Mouse (Mus musculus): ENCODE results near the gene Anks1. TPM values are rescaled to one million over a fixed set of nuclear protein-coding genes. Genes with fewer than 3 reads are reported as not detected.
A peak's percentile ranks its signal among the peaks of the same experiment; 100 is the strongest.

The Anks1 gene
- polyA plus RNA-seq, 1 experiment from 2014 or later = 50.4 TPM

DNA sequence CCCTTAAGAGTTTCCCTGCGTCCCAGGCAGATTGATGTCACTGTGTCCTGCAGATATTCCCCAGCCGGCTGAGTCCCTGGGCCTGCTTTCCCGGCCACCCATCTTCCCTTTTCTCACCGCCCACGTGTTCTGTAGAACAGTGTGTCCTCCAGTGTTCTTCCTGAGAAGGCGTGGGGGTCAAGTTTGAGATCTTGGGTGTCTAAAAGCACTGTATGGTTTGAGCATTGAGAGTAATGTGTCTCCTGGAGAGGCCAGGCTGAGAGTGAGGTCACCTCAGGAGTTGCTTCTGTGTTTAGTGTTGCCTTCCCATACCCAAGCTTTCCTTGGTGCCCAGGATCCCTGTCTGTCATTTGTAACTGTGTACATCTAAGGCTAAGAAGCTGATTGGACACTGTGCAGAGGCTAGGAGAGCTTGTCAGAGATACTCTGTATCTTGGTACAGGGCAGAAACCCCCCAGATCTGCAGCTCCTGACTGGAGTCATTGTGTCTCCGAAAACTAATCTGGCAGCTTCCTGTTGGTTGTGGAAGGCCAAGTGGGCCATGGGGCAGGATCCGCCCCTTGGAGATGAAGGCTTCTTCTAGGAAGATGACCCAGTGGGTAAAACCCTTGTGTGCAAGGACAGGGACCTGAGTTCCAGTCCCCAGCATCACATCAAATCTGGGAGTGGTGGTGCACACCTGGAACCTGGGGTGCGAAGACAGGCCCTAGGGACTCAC is 59.1 kb downstream of the Anks1 start:
- no peaks in the 10 kb centered on the region for H3K27me3 ChIP-seq (replicated peaks)
- no peak overlapping the region for H3K4me3 ChIP-seq (replicated peaks)
- no peak overlapping the region for H3K9ac ChIP-seq (replicated peaks)
- no peaks in the 10 kb centered on the region for H3K9me3 ChIP-seq (replicated peaks)
- no peak overlapping the region for H3K27ac ChIP-seq (replicated peaks)
- ATAC-seq (ENCODE audit: low FRiP score) = no peak
- 87% methylated on average over 9 of the region's 9 CpGs for WGBS
- H3K4me1 ChIP-seq = peaks cover 9% of the 10 kb centered on the region; the same call in 1 of the 2 replicates
- H3K4me2 ChIP-seq = no peak overlapping the region
- H3K36me3 ChIP-seq = no peaks in the 10 kb centered on the region

DNA sequence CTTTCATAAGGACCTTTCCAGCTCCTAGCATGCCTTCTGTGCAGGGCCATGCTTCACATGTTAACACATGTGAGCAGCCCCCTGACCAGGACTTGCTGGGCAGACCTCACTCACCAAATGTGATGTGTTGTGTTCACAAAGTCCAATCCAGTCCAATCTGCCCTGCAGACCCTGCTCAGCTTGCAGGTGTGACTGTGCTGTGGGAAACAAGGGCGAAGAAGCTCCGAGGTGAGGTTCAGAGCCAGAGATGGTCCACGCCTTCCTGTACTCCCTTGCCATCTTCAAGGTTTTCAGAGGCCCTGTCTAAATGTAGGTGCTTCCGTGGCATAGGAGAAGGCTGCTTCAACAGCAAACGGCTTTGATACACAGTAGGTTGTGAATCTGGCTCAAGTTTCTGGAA is 59.8 kb downstream of the Anks1 start:
- Histone ChIP-seq H3K4me2 (no peak overlapping the region), H3K27me3 (replicated peaks) (no peaks in the 10 kb centered on the region), H3K4me3 (replicated peaks) (no peak overlapping the region), H3K9me3 (replicated peaks) (no peaks in the 10 kb centered on the region), H3K36me3 (no peaks in the 10 kb centered on the region), H3K4me1 (peaks cover 9% of the 10 kb centered on the region; the same call in 1 of the 2 replicates), H3K9ac (replicated peaks) (no peak overlapping the region), H3K27ac (replicated peaks) (no peak overlapping the region)
- WGBS = 97% methylated on average over 5 of the region's 5 CpGs
- no peak for ATAC-seq (ENCODE audit: low FRiP score)

DNA sequence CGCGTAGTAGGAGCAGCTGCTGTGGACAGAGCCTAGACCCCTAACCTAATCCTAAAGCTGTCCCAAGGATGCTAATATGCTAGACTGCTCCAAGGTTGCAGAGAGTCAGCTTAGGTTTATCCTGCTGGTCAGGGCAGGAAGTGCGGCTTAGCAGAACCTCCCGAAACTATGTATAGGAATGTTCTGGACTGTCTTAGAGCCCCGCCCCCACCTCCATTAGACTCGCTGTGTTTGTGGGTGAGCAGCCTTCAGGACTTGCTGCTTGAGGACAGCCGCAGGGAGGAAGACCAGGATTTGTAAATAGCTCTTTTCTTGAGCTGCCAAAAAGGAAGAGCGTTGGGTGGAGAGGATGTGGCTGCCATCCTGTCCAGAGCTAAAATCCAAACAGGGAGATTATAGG is 60.3 kb downstream of the Anks1 start:
- H3K4me1 ChIP-seq = peaks cover 9% of the 10 kb centered on the region; the same call in 1 of the 2 replicates
- ATAC-seq (ENCODE audit: low FRiP score) = no peak
- no peak overlapping the region for H3K27ac ChIP-seq (replicated peaks)
- WGBS = 82% methylated on average over 8 of the region's 8 CpGs
- no peak overlapping the region for H3K4me2 ChIP-seq
- no peaks in the 10 kb centered on the region for H3K9me3 ChIP-seq (replicated peaks)
- H3K9ac ChIP-seq (replicated peaks) = no peak overlapping the region
- H3K27me3 ChIP-seq (replicated peaks) = no peaks in the 10 kb centered on the region
- H3K36me3 ChIP-seq = no peaks in the 10 kb centered on the region
- H3K4me3 ChIP-seq (replicated peaks) = no peak overlapping the region

DNA sequence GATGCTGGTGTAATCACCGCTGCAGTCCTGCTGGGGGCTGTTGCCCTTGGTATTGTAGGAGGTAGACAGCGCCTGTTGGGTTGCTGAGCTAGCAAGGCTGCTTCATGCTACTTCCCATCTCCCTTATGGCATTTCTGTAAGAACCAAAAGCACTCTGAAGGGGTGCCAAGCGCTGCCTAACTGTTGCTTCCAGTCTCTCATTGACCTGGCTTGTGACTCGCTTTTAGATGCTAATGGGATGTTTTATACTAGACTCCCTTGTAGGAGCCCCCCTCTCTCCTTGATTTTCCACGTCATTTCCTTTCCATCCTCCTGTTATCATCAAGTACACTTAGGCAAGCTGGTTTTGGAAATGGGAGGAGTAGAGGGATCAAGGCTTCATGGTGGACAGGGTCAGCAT is 60.8 kb downstream of the Anks1 start:
- no peak overlapping the region for H3K4me2 ChIP-seq
- H3K9ac ChIP-seq (replicated peaks) = no peak overlapping the region
- H3K4me3 ChIP-seq (replicated peaks) = no peak overlapping the region
- no peak for ATAC-seq (ENCODE audit: low FRiP score)
- H3K36me3 ChIP-seq = no peaks in the 10 kb centered on the region
- WGBS = 71% methylated on average over 5 of the region's 5 CpGs
- H3K27ac ChIP-seq (replicated peaks) = 0 out of 2 replicates have a peak overlapping the region, but pooled peaks have one; percentile 15
- no peaks in the 10 kb centered on the region for H3K27me3 ChIP-seq (replicated peaks)
- H3K9me3 ChIP-seq (replicated peaks) = no peaks in the 10 kb centered on the region
- H3K4me1 ChIP-seq = peaks cover 9% of the 10 kb centered on the region; the same call in 1 of the 2 replicates

DNA sequence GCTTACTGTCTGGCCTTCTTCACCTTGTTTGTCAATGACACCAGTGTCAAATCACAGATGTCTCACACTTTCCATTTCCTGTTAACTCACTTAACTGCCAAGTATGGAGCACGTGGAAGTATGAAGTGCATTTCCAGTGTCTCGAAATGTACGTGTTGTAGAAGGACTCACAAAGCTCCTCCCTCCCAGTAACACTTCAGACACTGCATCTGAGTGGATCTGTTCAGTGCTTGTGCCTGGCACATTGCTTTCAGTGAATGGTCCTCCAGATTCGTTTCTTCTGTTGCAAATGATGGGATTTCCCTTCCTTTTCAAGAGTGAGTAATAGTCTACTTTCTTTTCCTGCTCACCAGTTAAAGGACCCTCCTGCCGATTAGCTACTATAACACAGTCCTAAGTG is 61.2 kb downstream of the Anks1 start:
- WGBS = 86% methylated on average over 5 of the region's 5 CpGs
- Histone ChIP-seq H3K27ac (replicated peaks) (no peak overlapping the region), H3K9ac (replicated peaks) (no peak overlapping the region), H3K27me3 (replicated peaks) (no peaks in the 10 kb centered on the region), H3K4me1 (peaks cover 9% of the 10 kb centered on the region; the same call in 1 of the 2 replicates), H3K9me3 (replicated peaks) (no peaks in the 10 kb centered on the region), H3K4me2 (no peak overlapping the region), H3K4me3 (replicated peaks) (no peak overlapping the region), H3K36me3 (no peaks in the 10 kb centered on the region)
- ATAC-seq (ENCODE audit: low FRiP score) = no peak

DNA sequence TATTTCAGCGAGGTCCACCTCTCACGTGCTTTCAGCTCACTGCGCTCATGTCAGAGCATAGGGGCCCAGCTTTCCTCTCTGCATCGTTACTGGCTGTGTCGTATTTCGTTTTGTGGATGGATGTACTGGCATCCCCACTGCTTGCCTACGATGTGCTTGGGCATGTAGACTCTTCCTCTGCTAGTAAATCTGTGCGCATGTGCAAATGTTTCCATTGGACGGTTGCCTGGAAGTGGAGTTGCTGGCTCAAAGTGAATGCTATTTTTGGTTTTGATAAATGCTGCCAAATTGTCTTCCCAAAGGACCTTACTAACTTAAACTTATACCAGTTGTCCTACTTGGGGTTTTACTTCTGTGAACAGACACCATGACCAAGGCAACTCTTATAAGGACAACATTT is 62.4 kb downstream of the Anks1 start:
- ATAC-seq (ENCODE audit: low FRiP score) = no peak
- Histone ChIP-seq H3K9ac (replicated peaks) (no peak overlapping the region), H3K4me3 (replicated peaks) (no peak overlapping the region), H3K4me2 (no peak overlapping the region), H3K27me3 (replicated peaks) (no peaks in the 10 kb centered on the region), H3K27ac (replicated peaks) (no peak overlapping the region), H3K9me3 (replicated peaks) (no peaks in the 10 kb centered on the region), H3K4me1 (peaks cover 9% of the 10 kb centered on the region; the same call in 1 of the 2 replicates), H3K36me3 (peaks cover 3% of the 10 kb centered on the region; the same call in 1 of the 2 replicates)
- WGBS = 84% methylated on average over 9 of the region's 9 CpGs

DNA sequence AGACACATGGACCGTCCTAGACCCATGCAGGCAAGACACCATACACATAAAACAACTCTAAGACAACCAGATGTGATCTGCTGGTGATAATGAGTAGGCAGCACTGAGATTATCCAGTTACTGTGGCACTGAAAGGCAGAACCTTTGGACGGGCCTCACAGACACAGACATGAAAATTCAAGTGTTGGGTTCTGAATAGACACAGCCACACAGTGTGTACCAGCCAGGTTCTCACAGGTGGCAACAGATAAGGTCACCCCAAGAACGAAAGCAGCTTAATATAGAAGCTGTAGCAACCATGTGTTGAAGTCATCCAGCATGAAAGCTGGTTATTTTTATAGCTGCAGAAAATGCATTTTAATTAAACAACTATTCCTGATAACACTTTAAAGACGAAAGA is 64.2 kb downstream of the Anks1 start:
- Histone ChIP-seq H3K4me2 (no peak overlapping the region), H3K36me3 (peaks cover 19% of the 10 kb centered on the region; the same call in 1 of the 2 replicates), H3K9me3 (replicated peaks) (no peaks in the 10 kb centered on the region), H3K27me3 (replicated peaks) (no peaks in the 10 kb centered on the region), H3K4me3 (replicated peaks) (no peak overlapping the region), H3K27ac (replicated peaks) (no peak overlapping the region), H3K9ac (replicated peaks) (no peak overlapping the region), H3K4me1 (peaks cover 9% of the 10 kb centered on the region; the same call in 1 of the 2 replicates)
- WGBS = 91% methylated on average over 4 of the region's 4 CpGs
- no peak for ATAC-seq (ENCODE audit: low FRiP score)

DNA sequence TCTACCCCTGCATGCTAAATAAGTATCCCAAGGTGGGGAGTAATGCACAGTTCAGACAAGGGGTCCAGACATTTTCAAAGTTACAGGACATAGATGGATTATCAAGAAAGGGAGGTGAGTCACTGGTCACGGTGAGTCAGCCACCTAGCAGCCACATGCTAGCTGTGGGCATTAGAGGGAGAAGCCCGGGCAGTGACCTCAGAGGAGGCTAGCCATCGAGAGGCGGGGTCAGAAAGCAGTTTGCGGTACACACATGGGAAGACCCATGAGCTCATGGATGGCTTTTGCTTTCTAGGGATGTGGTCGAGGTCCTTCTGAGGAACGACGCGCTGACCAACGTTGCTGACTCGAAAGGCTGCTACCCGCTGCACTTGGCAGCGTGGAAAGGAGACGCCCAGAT is 67.2 kb downstream of the Anks1 start:
- H3K9me3 ChIP-seq (replicated peaks) = no peaks in the 10 kb centered on the region
- H3K9ac ChIP-seq (replicated peaks) = no peak overlapping the region
- H3K4me3 ChIP-seq (replicated peaks) = no peak overlapping the region
- H3K27me3 ChIP-seq (replicated peaks) = no peaks in the 10 kb centered on the region
- H3K36me3 ChIP-seq = peaks cover 29% of the 10 kb centered on the region; the same call in 1 of the 2 replicates
- no peak overlapping the region for H3K4me2 ChIP-seq
- ATAC-seq (ENCODE audit: low FRiP score) = no peak
- H3K27ac ChIP-seq (replicated peaks) = no peak overlapping the region
- 95% methylated on average over 14 of the region's 14 CpGs for WGBS
- H3K4me1 ChIP-seq = peaks cover 3% of the 10 kb centered on the region; the same call in 1 of the 2 replicates

DNA sequence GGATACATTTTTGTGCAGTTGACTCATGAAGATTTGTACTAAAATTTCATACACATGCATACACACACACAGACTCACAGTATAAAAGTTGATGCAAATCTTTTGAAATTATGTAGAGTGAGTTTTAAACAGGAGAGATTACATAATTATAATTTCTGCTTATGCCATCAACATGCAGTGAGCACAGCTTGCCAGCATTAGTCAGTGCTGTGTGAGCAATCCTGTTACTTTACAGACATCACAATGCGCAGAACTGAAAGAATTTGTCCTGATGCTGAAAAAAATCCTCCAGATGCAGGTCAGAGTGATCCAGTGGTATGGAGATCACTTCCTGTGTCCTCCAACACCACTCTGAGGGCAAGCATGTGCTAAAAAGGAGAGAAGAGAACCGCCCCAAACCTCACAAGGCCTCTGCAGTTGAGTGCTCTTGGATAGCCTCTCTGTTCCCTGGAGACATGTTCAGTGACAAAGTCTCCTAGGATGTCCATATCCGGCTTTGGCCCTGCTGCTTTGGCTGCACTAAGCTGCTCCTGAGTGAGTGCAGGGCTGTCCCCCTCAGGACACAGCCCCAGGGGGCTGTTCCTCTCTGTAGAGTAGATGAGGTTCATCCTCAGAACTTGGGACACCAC is 68.0 kb downstream of the Anks1 start:
- Histone ChIP-seq H3K27me3 (replicated peaks) (no peaks in the 10 kb centered on the region), H3K36me3 (peaks cover 29% of the 10 kb centered on the region; the same call in 1 of the 2 replicates), H3K4me3 (replicated peaks) (no peak overlapping the region), H3K4me1 (no peaks in the 10 kb centered on the region), H3K9me3 (replicated peaks) (no peaks in the 10 kb centered on the region), H3K4me2 (no peak overlapping the region), H3K9ac (replicated peaks) (no peak overlapping the region), H3K27ac (replicated peaks) (no peak overlapping the region)
- WGBS = 93% methylated on average over 3 of the region's 3 CpGs
- no peak for ATAC-seq (ENCODE audit: low FRiP score)

DNA sequence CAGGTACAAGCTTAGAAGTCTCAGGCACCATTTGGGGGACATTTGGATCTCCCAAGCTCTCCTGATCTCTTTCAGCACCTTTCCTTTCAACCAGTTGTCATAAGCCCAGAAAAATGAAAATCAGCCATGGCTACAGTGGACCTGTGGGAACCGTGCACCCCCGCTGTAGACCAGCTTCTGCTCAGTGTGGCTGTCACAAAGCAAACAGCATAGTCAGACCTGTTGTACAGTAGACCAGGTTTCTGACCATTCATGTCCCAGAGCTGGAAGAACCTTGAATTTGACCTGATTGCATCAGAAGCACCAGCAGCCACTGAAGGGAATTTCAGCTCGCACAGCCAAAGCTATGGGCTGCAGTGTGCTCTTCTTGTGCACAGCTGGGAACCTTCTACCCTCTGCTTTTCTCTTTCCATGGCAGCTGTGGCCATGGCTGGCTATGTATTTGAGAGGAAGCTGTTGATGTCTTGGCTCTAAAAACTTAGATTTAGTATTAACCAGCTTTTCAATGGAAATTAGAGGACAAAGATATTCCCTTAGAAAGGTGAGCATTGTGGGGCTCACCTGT is 71.4 kb downstream of the Anks1 start:
- Histone ChIP-seq H3K4me2 (no peak overlapping the region), H3K27me3 (replicated peaks) (no peaks in the 10 kb centered on the region), H3K9me3 (replicated peaks) (no peaks in the 10 kb centered on the region), H3K4me1 (no peaks in the 10 kb centered on the region), H3K36me3 (peaks cover 36% of the 10 kb centered on the region), H3K27ac (replicated peaks) (no peak overlapping the region), H3K9ac (replicated peaks) (no peak overlapping the region), H3K4me3 (replicated peaks) (no peak overlapping the region)
- no peak for ATAC-seq (ENCODE audit: low FRiP score)
- whole genome bisulfite sequencing = 97% methylated on average over 3 of the region's 3 CpGs

DNA sequence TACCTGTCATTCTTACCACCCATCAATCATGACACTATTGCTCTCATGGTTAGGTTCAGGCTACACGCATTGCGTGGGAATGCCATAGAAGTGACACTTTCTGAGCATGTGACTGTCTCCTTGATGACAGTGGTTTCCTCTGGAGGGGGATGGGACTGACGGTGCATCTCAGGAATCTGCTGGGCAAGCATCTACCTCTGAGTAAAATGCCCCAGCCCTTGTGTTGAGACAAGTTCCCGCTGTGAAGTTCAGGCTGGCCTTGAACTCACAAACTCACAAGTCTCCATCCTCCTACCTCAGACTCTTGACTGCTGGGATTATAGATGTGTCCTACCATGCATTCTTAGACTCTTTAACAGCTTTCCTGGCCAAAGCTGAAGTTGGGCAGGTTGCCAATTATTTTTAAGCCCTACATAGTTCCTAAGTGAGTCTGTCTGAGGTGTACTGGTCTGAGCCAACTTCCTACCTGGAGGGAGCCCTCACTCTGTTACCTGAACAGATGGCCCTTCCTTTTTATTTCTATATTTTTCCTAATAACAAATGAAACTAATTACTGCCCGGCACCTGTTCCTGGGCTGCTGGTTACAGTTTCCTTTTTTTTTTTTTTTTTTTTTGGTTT is 72.5 kb downstream of the Anks1 start:
- no peaks in the 10 kb centered on the region for H3K4me1 ChIP-seq
- WGBS = 89% methylated on average over 5 of the region's 5 CpGs

More for the DNA sequence above, 72.5 kb downstream of the Anks1 start:
- Histone ChIP-seq H3K36me3 (peaks cover 42% of the 10 kb centered on the region), H3K27ac (replicated peaks) (no peak overlapping the region), H3K9ac (replicated peaks) (no peak overlapping the region), H3K4me3 (replicated peaks) (no peak overlapping the region), H3K4me2 (no peak overlapping the region), H3K9me3 (replicated peaks) (no peaks in the 10 kb centered on the region), H3K27me3 (replicated peaks) (no peaks in the 10 kb centered on the region)
- ATAC-seq (ENCODE audit: low FRiP score) = no peak

Measured in neural tube, embryonic 15.5 days (tissue).